Mouse (Mus musculus) thymus, postnatal 4 days (tissue): Measurements from ENCODE around the gene Slc22a21.
"Not testable (repeated sequence)": the region's sequence is repeated elsewhere in the genome, so short reads cannot be mapped to it uniquely, and the experiment has no call there.

Source experiments
- DNase-seq: peaks from one replicate; pipeline ENCODE4 v3.0.0; 2021

Gene Slc22a21

DNA sequence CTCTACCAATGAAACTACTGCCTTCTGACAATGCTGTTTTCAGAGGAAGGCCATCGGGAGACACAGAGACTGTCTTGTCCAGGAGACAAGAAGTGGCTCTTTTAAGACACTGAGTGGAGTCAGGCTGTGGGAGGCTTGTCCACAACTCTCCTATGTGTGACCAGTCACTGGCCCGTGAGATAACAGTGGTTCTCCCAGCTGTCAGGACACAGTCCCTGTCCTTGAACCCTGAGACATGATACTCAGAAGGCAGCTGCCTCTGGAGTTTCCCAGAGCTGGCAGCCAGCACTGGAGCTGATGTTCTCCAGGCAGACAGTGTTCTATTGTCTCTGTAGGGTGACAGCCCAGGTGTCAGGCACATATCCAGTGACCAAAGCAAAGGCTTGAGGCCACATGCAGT is 17.5 kb upstream of the Slc22a21 start:
- no peak for DNase-seq

GRCm38 (mm10) chr11:53992264-53992663 is 12.1 kb upstream of the Slc22a21 start:
- DNase-seq, result no peak

DNA sequence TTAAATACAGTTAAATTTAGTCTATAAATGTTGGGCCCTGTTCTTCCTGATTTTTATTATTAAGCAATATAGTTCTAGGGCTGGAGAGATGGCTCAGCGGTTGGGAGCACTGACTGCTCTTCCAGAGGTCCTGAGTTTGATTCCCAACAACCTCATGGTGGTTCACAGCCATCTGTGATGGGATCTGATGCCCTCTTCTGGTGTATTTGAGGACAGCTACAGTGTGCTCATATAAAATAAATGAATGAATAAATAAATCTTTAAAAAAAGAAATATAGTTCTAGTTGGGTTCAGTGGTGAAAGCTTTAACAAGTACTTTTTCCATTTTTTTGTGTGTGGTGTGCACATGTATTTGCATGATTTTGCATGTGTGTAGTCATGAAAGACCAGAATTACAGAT is 9.1 kb upstream of the Slc22a21 start:
- DNase-seq, result no peak

DNA sequence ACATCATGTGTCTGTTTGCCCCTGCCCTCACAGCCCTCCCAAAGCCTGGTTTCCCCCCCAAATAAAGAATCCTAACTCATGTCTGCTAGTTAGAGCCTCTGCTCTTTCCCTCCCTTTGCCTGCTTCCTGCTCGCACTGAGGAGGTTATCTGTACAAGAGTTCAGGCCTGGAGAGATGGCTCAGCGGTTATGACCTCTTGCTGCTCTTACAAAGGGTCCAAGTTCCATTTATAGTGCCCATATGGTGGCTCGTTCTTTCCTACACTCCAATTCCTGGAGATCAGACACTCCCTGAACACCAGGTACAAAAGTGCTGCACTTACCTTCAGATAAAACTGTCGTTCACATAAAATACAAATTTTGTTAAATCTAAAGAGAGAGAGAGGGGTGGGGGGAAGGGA is 7.9 kb upstream of the Slc22a21 start:
- no peak for DNase-seq

- DNase-seq, result no peak
These were observed 1.3 kb upstream of the Slc22a21 start for GRCm38 (mm10) chr11:53981396-53981795.

GRCm38 (mm10) chr11:53979456-53979787 is 710 bp downstream of the Slc22a21 start:
- DNase-seq, result not testable (repeated sequence)

DNA sequence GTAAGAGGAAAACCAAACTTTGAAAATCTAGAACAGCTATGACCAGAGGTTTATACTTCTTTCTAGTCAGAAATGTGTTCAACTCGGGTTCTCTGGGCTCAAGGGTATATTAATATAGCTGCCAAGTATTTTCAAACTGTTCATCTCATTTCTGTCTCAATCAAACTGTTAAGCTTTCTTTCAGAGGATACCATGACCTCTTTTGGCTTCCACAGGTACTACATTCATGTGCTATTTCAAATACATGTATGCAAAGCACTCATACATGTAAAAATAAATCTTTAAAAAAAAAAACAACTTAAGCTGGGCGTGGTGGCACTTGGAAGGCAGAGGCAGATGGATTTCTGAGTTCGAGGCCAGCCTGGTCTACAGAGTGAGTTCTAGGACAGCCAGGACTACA is 2.5 kb downstream of the Slc22a21 start:
- DNase-seq, result no peak

- DNase-seq, result no peak
These were observed 4.6 kb downstream of the Slc22a21 start for GRCm38 (mm10) chr11:53975559-53975958.

DNA sequence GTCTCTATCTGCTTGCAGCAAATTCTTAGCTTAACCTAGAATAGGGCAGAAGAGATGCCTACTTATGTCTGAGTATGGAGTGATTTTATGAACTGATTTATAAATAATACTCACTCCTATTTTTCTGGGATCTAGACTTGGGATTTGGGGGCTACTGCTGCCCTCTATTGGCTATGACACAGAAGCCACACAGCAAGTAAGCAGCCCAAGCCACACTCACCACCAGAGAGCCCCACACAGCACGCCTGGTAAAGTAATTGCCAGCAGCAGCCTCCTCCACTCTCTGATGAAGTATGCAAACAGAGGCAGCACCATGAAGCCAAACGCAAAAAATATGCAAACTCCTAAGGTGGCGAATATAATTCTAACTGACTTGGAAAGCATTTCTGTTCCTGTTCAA is 21.1 kb downstream of the Slc22a21 start:
- DNase-seq, result no peak

GRCm38 (mm10) chr11:53958176-53958575 is 22.0 kb downstream of the Slc22a21 start:
- DNase-seq, result peak; percentile 73

- no peak for DNase-seq
These were observed 23.5 kb downstream of the Slc22a21 start for GRCm38 (mm10) chr11:53956636-53957035.

- no peak for DNase-seq
These were observed 25.5 kb downstream of the Slc22a21 start for GRCm38 (mm10) chr11:53954653-53955052.

- DNase-seq, result not testable (repeated sequence)
These were observed 30.0 kb downstream of the Slc22a21 start for GRCm38 (mm10) chr11:53950133-53950532.

DNA sequence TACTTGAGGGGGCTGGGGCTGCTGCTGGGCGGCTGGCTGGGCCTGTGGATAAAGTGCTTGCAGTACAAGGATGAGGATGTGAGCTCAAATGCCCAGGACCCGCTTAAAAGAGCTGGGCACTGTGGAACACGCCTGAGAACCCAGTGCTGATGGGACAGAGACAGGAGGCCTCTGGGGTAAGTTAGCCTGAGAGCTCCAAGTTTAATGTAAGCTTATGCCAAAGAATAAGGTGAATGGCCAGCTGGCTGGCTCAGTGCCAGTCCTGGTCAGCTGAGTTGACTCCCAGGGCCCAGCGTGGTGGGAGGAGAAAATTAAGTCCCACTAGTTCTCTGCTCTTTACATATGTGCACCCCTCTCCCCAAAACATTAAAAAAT is 48.2 kb downstream of the Slc22a21 start:
- DNase-seq, result not testable (repeated sequence)

GRCm38 (mm10) chr11:53931091-53931943 is 48.8 kb downstream of the Slc22a21 start:
- peak; percentile 62 for DNase-seq

DNA sequence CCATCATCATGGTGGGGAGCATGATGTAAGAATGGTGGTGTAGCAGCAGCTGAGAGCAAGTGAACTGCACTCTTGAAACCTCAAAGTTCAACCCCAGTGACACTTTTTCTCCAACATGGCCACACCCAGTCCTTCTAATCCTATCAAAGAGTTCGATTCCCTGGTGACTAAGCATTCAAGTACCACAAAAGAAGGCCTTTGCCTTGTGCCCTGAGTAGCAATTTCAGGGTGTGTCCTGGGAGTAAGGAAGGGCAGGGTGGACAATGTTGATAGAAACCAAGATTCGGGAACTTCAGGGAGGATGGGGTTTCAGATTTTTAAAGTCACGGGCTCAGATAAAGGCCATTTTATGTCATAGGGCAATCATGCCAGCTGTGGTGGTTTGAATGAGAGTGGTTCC is 50.4 kb downstream of the Slc22a21 start:
- no peak for DNase-seq

- DNase-seq, result no peak
These were observed 51.5 kb downstream of the Slc22a21 start for GRCm38 (mm10) chr11:53928585-53928984.

DNA sequence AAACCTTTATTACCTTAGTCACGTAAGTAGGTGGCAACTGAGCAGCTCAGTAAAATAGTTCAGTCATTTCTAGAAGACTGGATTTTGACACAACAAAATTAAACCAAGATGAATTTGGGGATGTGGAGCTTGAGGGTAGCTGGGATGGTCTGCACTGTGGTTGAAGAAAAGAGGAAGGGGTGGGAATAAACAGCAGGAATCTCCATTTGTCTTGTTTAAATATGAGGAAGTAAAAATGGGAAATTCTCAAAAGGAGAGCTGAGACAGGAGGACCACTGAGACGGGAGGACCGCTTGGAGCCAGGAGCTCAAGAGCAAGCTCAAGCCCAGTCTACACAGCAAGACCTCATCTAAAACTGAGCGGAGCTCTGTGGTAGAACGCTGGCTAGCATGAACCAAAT is 53.8 kb downstream of the Slc22a21 start:
- DNase-seq, result no peak

DNA sequence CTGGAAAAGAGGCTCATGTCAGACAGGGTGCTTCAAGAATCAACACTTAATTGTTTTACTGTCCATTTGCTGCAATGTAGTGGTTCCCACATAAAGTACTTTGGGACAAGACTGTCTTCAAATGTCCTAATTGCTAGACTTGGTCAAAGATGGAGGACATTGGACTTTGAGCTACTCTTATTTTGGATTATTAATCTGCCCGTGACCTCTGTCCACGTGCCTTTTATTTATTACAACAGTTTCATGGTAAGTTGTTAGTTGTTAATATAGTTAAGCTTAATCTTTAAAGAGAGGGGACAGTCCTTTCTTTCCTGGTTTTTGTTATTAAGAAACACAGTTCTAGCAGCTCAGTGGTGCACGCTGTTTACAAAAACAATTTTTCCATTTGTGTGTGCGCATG is 61.3 kb downstream of the Slc22a21 start:
- no peak for DNase-seq

- DNase-seq, result no peak
These were observed 69.1 kb downstream of the Slc22a21 start for GRCm38 (mm10) chr11:53911011-53911410.

DNA sequence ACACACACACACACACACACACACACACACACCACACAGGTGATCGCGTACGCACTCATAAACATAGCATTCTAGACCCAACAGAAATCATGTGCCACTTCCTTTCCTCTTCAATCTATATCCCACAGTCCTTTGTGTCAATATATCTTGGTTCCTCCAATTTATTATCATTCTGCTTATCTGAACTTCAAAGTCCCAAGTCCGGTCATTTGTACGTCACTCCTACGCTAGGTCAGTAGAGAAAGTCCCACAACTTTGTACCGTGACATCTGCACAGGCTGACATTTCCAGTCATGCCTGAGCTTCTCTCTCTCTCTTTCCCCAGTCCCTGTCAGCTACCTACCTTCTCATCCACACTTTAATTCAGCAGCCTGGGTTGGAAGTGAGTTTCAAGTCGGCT is 71.4 kb downstream of the Slc22a21 start:
- DNase-seq, result no peak

DNA sequence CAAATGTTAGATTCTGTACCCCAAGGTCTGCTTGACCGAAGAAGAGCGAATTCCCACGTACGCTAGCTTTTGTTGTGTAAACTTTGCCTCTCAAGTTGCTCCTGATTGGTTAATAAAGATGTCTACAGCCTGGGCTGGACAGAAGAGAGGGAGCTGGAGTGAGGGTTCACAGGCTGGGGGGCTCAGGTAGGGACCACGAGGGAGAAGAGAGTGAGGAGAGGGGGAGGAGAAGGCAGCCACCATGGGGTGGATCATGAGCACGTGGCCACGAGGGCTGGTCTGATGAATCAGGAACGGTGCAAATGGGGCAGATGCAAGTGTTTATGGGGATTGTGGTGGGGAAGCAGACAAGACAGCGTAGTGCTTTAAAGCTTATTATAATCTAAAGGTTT is 75.6 kb downstream of the Slc22a21 start:
- no peak for DNase-seq

- DNase-seq, result no peak
These were observed 76.2 kb downstream of the Slc22a21 start for GRCm38 (mm10) chr11:53903781-53904533.

DNA sequence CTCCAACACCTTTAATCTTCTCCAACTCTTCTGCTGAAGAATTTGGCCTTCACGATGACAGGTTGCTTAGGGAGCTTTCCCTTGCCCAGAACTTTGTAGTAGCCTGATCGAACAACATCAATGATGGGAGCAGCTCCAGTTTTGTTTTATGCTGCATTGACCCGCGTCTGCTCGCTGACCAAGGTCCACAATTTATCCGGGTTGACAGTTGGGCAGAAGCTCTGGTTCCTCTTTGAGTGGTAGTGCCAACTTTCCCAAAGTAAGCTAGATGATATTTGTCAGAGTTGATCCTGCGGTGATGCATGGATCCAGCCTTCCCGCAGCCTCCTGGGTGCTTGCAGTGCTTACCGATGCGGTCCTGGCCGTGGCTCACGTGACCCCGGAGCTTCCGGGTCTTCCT is 77.4 kb downstream of the Slc22a21 start:
- DNase-seq, result no peak
